Mouse (Mus musculus): ENCODE measurements around the gene Pum1. TPM values are rescaled to one million over a fixed set of nuclear protein-coding genes. Genes with fewer than 3 reads are reported as not detected.
A peak's percentile ranks its signal among the peaks of the same experiment; 100 is the strongest.

Gene Pum1
- polyA plus RNA-seq, 1 experiment from 2014 or later = 119 TPM

DNA sequence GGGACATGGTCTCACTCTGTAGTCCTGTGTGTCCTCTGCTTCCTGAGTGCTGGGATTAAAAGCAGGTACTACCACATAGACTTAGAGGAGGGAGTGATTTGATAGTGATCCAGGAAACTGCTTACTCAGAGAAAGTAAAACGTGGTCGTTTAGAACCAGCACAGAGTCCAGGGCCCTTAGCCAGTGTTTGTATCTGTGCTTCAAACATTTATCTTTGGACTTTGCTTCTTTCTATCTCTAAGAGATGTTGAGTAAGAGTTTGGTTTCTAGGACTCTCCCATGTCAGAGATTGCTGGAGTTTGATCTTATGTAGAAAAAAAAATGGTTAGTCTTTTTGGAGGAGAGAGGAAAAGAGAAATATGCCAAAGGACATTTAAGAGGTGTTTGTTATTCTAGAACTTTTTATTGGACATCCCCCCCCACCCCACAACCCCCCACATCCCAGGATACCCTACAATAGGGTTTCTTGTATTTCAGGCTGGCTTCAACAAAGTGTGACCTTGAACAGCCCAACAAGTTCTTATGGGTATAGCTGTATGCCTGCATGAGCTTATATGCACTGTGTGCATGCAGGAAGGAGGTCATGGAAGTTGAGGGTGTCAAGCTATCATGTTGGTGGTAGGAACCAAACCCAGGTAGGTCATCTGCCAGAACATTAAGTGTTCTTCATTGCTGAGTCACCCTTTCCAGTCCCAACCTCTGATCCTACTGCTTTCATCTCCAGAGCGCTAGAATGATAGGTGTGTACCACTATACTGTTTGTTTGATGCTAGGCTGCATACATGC is 43.3 kb downstream of the Pum1 start:
- H3K4me2 ChIP-seq (replicated peaks) = no peak overlapping the region
- no peak overlapping the region for H3K9ac ChIP-seq
- H3K4me1 ChIP-seq = peaks cover 22% of the 10 kb centered on the region
- H3K9me3 ChIP-seq (replicated peaks) = no peaks in the 10 kb centered on the region
- 91% methylated on average over 3 of the region's 3 CpGs for WGBS
- peaks cover 28% of the 10 kb centered on the region for H3K36me3 ChIP-seq
- no peak overlapping the region for H3K4me3 ChIP-seq
- ATAC-seq (ENCODE audit: low FRiP score) = no peak
- H3K27ac ChIP-seq = no peak overlapping the region
- no peaks in the 10 kb centered on the region for H3K27me3 ChIP-seq

DNA sequence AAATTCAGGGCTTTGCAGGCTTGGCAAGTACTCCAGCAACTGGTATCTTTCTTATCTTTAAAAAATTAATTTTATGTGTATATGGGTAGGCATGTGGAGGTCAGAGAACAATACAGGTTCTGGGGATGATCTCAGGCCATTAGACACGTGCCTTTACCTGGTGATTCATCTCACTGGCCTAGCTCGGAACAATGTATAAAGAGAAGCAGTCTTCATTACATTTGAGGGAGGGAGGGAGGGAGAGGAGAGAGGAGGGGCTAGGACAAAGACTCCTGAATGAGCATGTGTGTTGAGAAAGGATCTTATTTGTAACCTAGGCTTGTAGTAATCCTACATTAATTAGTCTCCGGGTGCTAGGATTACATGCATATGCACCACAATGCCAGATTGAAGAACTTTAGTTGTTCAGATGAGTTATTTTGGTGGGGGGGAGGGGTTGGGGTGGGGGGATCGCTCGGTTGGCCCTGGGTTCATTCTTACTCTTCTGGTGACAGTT is 48.3 kb downstream of the Pum1 start:
- Histone ChIP-seq H3K4me1 (peaks cover 24% of the 10 kb centered on the region), H3K36me3 (no peaks in the 10 kb centered on the region), H3K9ac (no peak overlapping the region), H3K4me2 (replicated peaks) (no peak overlapping the region), H3K9me3 (replicated peaks) (no peaks in the 10 kb centered on the region), H3K4me3 (no peak overlapping the region), H3K27ac (0 out of 2 replicates have a peak overlapping the region, but pooled peaks have one; percentile 1), H3K27me3 (no peaks in the 10 kb centered on the region)
- ATAC-seq (ENCODE audit: low FRiP score) = no peak
- 61% methylated on average over 5 of the region's 5 CpGs for WGBS

DNA sequence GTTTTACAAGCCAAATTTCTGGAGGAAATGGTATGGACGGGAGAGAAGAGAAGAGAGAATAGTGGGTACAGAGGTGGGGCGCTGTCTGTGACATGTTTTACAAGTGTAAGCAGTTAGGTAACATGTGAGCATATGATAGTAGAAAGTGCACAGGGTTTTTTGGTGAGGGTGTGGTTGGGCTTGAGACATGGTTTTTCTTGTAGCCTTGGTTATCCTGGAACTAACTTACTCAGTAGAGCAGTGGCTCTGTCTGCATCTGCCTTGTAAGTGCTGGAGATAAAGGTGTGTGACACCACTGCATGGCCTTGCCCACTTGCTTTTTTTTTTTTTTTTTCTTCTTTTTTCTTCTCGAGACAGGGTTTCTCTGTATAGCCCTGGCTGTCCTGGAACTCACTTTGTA is 49.2 kb downstream of the Pum1 start:
- Histone ChIP-seq H3K4me2 (replicated peaks) (no peak overlapping the region), H3K9me3 (replicated peaks) (no peaks in the 10 kb centered on the region), H3K27me3 (no peaks in the 10 kb centered on the region), H3K27ac (no peak overlapping the region), H3K9ac (no peak overlapping the region), H3K36me3 (no peaks in the 10 kb centered on the region), H3K4me3 (no peak overlapping the region), H3K4me1 (peaks cover 19% of the 10 kb centered on the region)
- ATAC-seq (ENCODE audit: low FRiP score) = no peak
- 79% methylated on average over 3 of the region's 3 CpGs for WGBS

DNA sequence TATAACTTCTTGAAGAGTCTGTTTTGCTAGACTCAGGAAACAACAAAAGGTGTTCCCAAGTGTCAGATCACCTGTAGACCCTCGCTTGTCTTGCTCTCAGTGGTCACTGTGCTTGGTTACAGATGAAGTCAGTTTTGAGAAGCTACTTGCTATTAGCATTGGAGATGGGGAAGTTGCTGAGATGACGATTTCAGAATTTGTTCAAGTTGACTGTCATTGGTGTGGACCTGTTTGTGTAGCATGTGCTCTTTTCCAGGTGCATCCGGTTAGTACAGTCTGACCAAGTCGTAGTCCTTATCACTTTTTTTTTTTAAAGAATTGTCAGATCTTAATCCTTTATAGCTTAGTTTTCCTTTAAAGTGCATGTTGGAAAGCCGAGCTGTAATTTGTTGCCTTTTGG is 50.3 kb downstream of the Pum1 start:
- H3K27me3 ChIP-seq = no peaks in the 10 kb centered on the region
- 88% methylated on average over 5 of the region's 5 CpGs for WGBS
- H3K4me3 ChIP-seq = no peak overlapping the region
- no peak overlapping the region for H3K4me2 ChIP-seq (replicated peaks)
- no peaks in the 10 kb centered on the region for H3K36me3 ChIP-seq
- no peak overlapping the region for H3K27ac ChIP-seq
- H3K9me3 ChIP-seq (replicated peaks) = no peaks in the 10 kb centered on the region
- H3K4me1 ChIP-seq = peaks cover 25% of the 10 kb centered on the region
- H3K9ac ChIP-seq = no peak overlapping the region
- ATAC-seq (ENCODE audit: low FRiP score) = no peak

DNA sequence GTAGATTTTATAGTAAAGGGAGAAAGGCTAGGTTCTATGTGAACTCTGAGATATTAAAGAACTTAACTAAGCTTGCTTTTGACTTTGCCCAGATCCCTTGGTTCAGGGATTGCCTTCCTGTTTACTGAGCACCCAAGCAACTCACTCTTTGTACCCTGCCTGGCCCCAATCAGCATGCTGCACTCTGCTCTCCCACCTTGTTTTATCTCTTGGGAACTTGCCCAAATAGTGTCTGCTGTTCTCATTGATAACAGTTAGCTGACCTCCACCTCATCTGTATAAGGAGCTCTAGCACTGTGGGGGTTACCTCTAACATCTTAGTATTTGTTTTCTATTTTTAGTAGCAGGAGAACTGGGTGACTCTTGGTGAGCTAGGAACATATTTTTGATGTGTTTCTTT is 52.0 kb downstream of the Pum1 start:
- Histone ChIP-seq H3K27me3 (no peaks in the 10 kb centered on the region), H3K36me3 (peaks cover 8% of the 10 kb centered on the region), H3K4me3 (no peak overlapping the region), H3K27ac (no peak overlapping the region), H3K4me1 (peaks cover 35% of the 10 kb centered on the region), H3K9me3 (replicated peaks) (no peaks in the 10 kb centered on the region), H3K4me2 (replicated peaks) (no peak overlapping the region), H3K9ac (no peak overlapping the region)
- no peak for ATAC-seq (ENCODE audit: low FRiP score)

DNA sequence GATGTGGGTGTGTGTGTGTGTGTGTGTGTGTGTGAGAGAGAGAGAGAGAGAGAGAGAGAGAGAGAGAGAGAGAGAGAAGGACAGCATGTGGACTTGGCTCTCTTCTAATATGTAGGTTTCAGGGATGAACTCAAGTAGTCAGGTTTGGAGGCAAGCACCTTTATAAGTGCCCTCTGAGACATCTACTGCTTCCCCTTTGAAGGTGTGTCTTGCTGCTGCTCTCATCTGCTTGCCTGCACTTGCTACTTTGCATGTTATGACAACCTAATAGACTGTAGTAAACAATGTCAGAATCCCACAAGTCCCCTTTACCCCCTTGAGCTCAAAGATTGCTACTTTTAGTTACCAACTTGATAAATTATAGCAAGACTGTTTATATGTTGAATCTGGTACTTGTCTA is 52.5 kb downstream of the Pum1 start:
- Histone ChIP-seq H3K36me3 (peaks cover 8% of the 10 kb centered on the region), H3K4me1 (peaks cover 38% of the 10 kb centered on the region), H3K4me3 (no peak overlapping the region), H3K4me2 (replicated peaks) (no peak overlapping the region), H3K27me3 (no peaks in the 10 kb centered on the region), H3K9me3 (replicated peaks) (no peaks in the 10 kb centered on the region), H3K27ac (no peak overlapping the region), H3K9ac (no peak overlapping the region)
- no peak for ATAC-seq (ENCODE audit: low FRiP score)

DNA sequence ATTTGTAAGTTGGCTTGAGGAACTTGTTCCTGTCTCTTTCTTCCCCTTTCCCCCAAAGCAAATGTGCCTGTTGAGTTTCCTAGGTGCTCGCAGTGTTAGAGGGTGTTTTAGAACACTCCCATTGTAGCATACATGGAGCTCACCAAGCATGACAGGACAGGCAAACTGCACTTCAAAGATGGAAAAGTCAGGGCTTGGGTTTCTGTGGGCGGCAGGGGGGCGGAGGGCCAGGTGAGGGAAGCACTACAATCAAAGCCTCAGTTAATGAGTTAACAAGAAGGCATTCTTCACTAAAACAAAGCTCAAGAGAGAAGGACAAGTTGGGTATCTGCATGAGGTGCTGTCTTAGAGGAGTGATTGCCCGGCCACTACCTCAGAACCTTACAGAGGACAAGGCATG is 56.2 kb downstream of the Pum1 start:
- Histone ChIP-seq H3K9me3 (replicated peaks) (no peaks in the 10 kb centered on the region), H3K4me3 (no peak overlapping the region), H3K27ac (no peak overlapping the region), H3K27me3 (no peaks in the 10 kb centered on the region), H3K4me1 (peaks cover 50% of the 10 kb centered on the region), H3K4me2 (replicated peaks) (no peak overlapping the region), H3K36me3 (peaks cover 8% of the 10 kb centered on the region), H3K9ac (no peak overlapping the region)
- ATAC-seq (ENCODE audit: low FRiP score) = no peak
- 71% methylated on average over 4 of the region's 4 CpGs for WGBS

DNA sequence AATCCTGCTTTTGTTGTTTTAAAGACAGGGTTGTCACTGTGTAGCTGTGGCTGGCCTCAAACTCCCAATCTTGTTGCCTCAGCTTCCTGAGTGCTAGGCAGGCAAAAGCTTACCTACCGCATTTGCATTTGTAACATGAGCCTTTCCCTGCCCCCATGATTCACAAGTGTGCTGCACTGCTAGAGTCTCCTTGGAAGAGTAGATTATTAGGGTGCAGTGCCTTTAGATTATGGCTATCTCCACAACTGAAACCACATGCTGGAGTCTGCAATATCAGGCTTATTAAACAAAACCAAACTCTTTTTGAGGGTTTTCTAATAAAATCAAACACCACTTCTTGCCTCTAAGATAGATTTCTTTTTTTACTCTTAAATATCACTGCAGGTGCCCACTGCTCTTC is 59.5 kb downstream of the Pum1 start:
- no peaks in the 10 kb centered on the region for H3K9me3 ChIP-seq (replicated peaks)
- peaks cover 67% of the 10 kb centered on the region for H3K4me1 ChIP-seq
- 23% methylated on average over 1 of the region's 1 CpGs for WGBS
- H3K4me3 ChIP-seq = no peak overlapping the region
- H3K27ac ChIP-seq = no peak overlapping the region
- H3K4me2 ChIP-seq (replicated peaks) = no peak overlapping the region
- peaks cover 8% of the 10 kb centered on the region for H3K36me3 ChIP-seq
- H3K27me3 ChIP-seq = no peaks in the 10 kb centered on the region
- H3K9ac ChIP-seq = no peak overlapping the region
- no peak for ATAC-seq (ENCODE audit: low FRiP score)

DNA sequence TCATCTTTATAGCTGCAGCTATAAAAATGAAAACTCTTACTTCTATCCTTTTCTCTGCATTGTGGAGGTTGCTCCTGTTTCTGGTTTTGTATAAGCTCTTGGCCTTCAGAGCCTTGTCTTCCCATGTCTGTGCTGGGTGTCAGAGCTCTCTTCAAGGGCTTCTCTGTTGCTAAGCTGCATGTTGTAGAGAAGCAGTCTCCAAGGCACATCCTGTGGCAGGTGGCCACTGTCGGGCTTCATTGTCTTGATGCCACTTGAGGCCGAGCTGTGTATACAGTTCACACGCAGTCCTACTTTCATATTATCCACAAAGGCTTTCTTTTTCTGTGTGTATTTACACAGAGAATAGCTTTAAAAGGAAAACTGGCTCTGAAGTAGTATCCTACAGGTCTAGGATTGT is 63.0 kb downstream of the Pum1 start:
- Histone ChIP-seq H3K27me3 (no peaks in the 10 kb centered on the region), H3K4me2 (replicated peaks) (no peak overlapping the region), H3K9ac (no peak overlapping the region), H3K9me3 (replicated peaks) (no peaks in the 10 kb centered on the region), H3K36me3 (peaks cover 14% of the 10 kb centered on the region), H3K4me1 (peaks cover 35% of the 10 kb centered on the region), H3K4me3 (no peak overlapping the region), H3K27ac (0 out of 2 replicates have a peak overlapping the region, but pooled peaks have one; percentile 25)
- WGBS = 50% methylated on average over 3 of the region's 3 CpGs
- peak; percentile 73; the same call in 1 of the 2 replicates for ATAC-seq (ENCODE audit: low FRiP score)

DNA sequence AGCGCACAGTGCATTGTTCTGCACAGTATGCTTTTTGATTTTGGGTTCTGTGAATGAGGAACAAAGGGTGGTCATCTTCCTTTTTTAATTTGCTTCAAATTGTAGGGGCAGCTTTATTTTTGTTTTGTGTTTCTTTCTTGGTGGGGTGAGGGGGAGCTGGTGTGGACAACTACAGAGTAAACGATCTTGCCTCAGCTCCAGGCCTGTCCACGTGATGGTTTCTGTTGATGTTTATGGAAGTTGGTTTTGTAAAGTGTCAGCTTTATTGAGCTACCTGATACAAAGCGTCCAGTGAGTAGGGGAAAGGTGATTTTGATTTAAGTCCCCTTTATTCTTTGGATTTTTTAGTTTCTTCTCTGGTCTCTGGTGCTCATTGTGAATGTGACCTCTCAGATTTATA is 72.8 kb downstream of the Pum1 start:
- Histone ChIP-seq H3K36me3 (no peaks in the 10 kb centered on the region), H3K9me3 (replicated peaks) (no peaks in the 10 kb centered on the region), H3K4me2 (replicated peaks) (no peak overlapping the region), H3K4me1 (no peaks in the 10 kb centered on the region; the same call in 1 of the 2 replicates), H3K27ac (no peak overlapping the region), H3K4me3 (no peak overlapping the region), H3K9ac (no peak overlapping the region), H3K27me3 (no peaks in the 10 kb centered on the region)
- no peak for ATAC-seq (ENCODE audit: low FRiP score)
- WGBS = 87% methylated on average over 4 of the region's 4 CpGs

DNA sequence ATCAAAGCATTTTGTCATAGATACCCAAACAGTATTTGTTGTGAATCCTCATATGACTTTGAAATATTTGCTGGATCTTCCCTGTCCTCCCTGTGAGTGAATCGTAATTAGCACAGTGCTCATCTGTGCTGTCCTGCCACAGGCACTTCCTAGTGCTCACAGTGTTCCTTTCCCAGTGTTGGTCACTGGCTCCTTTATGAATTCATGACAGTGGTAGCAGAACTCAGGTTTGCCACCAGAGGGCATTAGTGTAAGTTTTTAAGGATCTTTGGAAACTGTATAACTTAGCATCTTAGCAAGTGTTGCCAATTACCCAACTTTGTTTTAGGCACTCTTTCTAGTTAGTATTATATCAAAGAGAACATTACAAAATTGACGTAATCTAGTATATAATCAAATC is 75.4 kb downstream of the Pum1 start:
- Histone ChIP-seq H3K9me3 (replicated peaks) (no peaks in the 10 kb centered on the region), H3K27me3 (no peaks in the 10 kb centered on the region), H3K4me2 (replicated peaks) (no peak overlapping the region), H3K36me3 (peaks cover 23% of the 10 kb centered on the region), H3K4me1 (no peaks in the 10 kb centered on the region; the same call in 1 of the 2 replicates), H3K9ac (no peak overlapping the region), H3K27ac (no peak overlapping the region), H3K4me3 (no peak overlapping the region)
- 68% methylated on average over 2 of the region's 2 CpGs for WGBS
- peak; percentile 63; the same call in 1 of the 2 replicates for ATAC-seq (ENCODE audit: low FRiP score)

DNA sequence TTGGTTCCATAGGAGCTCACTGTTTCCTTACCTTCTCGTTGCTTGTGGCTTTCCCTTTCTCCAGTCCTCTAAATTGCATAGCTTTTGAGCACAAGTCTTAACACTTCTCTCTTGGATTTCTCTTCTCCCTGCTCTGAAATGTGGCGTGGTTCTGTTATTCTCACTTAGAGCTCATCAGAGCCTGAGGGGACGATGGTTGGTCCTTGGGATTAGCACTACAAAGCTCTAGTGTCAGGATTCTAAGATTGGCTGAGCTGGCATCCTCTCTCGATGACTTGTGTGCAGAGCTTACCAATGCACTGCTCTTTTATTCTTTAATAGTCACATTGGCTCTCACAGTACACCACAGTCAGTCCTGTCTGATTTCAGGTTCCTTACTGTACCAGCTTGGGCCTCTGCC is 80.9 kb downstream of the Pum1 start:
- Histone ChIP-seq H3K4me1 (no peaks in the 10 kb centered on the region), H3K36me3 (peaks cover 77% of the 10 kb centered on the region), H3K4me2 (replicated peaks) (no peak overlapping the region), H3K9me3 (replicated peaks) (no peaks in the 10 kb centered on the region), H3K4me3 (no peak overlapping the region), H3K9ac (no peak overlapping the region), H3K27me3 (no peaks in the 10 kb centered on the region), H3K27ac (no peak overlapping the region)
- 90% methylated on average over 4 of the region's 4 CpGs for WGBS
- no peak for ATAC-seq (ENCODE audit: low FRiP score)
